Mouse (Mus musculus) intestine, postnatal 0 days (tissue): ENCODE data around the gene Scamp4. TPM values are rescaled to one million over a fixed set of nuclear protein-coding genes. Genes with fewer than 3 reads are reported as not detected.

ENCODE experiments used
- ATAC-seq: fragments of 200-750 bp; cut with Nextera tagmentation; 2 replicates; pipeline ENCODE4 v1.8.0; 2017; ENCODE audit warnings: mild to moderate bottlenecking, moderate TSS enrichment, moderate library complexity
- H3K27ac ChIP-seq: fragments of 300-500 bp; sonication (generic); 2 replicates; pipeline ENCODE4 v1.5.1; 2014; ENCODE audit warnings: mild to moderate bottlenecking, low read depth, low read length, moderate library complexity
- H3K27me3 ChIP-seq: fragments of 300-500 bp; sonication (generic); replicated peaks from 2 replicates; pipeline ENCODE4 v1.6.1; 2014; ENCODE audit warnings: low read length, mixed read lengths; ENCODE audit not compliant: control insufficient read depth, insufficient read depth
- H3K36me3 ChIP-seq: fragments of 300-500 bp; sonication (generic); 2 replicates; pipeline ENCODE4 v1.6.1; 2014; ENCODE audit warnings: mild to moderate bottlenecking, moderate library complexity; ENCODE audit not compliant: control insufficient read depth, insufficient read depth
- H3K4me1 ChIP-seq: fragments of 300-500 bp; sonication (generic); replicated peaks from 2 replicates; pipeline ENCODE4 v1.6.1; 2014; ENCODE audit warnings: antibody characterized with exemption, low read length, mixed read lengths; ENCODE audit not compliant: control insufficient read depth, insufficient read depth
- H3K4me2 ChIP-seq: fragments of 300-500 bp; sonication (generic); replicated peaks from 2 replicates; pipeline ENCODE4 v1.6.1; 2014; ENCODE audit warnings: low read depth, mild to moderate bottlenecking, moderate library complexity
- H3K4me3 ChIP-seq: fragments of 300-500 bp; sonication (generic); 2 replicates; pipeline ENCODE4 v1.5.1; 2014; ENCODE audit warnings: low read depth, low read length
- H3K9ac ChIP-seq: fragments of 300-500 bp; sonication (generic); 2 replicates; pipeline ENCODE4 v1.6.1; 2014; ENCODE audit warnings: mild to moderate bottlenecking, low read depth, low read length
- H3K9me3 ChIP-seq: fragments of 300-500 bp; sonication (generic); 2 replicates; pipeline ENCODE4 v1.6.1; 2016; ENCODE audit warnings: mixed run types; ENCODE audit not compliant: control insufficient read depth
- CTCF ChIP-seq: sonication (generic); IDR thresholded peaks from 2 replicates; pipeline ENCODE4 v1.5.1; 2016; ENCODE audit warnings: low read depth, mild to moderate bottlenecking, control low read depth, antibody characterized with exemption, moderate library complexity
- WGBS: fragments of 180-500 bp; shearing (Covaris S2); extraction: QIAGEN DNeasy Blood & Tissue Kit; methylation state at CpG from one replicate; pipeline ENCODE4 v1.1.7; 2014; 5-methylcytosine and 5-hydroxymethylcytosine counted together
- polyA plus RNA-seq: library from polyadenylated mRNA; unstranded; fragments of >200 nt; fragmentation: Nextera tagmentation; extraction: Ambion mirVana; gene quantifications from 2 replicates; pipeline ENCODE4 v1.2.1, GENCODE M21; 2015

The Scamp4 gene
- polyA plus RNA-seq, 1 experiment from 2014 or later = 88.5 TPM

DNA sequence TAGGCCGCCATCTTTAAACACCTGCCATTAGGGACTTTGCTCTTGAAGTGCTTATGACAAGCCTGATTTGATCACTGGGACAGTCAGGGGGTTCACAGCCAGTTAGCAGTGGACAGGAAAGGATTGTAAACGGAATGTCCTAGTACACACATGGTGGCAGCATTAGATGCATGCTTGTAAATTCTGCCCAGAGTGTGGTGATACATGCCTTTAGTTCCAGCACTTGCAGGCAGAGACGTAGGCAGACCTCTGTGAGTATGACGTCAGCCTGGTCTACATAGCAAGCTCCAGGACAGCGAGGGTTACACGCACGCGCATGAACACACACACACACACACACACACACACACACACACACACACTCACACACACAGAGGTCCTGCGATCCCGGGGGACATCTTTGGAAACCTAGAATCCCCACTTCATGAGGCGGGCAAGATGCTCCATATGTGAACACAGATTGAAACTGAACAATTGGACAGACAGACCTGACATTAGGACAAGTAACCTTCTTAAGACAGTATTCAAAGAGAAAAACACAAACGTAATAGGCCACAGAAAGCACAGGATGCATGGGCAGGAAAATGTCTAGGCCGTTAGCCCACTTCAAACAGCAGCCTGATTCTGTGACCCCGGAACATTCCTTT, 55.6 kb downstream of the Scamp4 start:
- Histone ChIP-seq H3K27ac (no peak overlapping the region; the same call in 1 of the 2 replicates), H3K27me3 (no peaks in the 10 kb centered on the region), H3K36me3 (no peaks in the 10 kb centered on the region), H3K4me1 (peaks cover 13% of the 10 kb centered on the region; the same call in 1 of the 2 replicates), H3K4me2 (no peak overlapping the region), H3K4me3 (no peak overlapping the region), H3K9me3 (no peaks in the 10 kb centered on the region), H3K9ac (no peak overlapping the region)
- 60% methylated on average over 14 of the region's 14 CpGs for WGBS
- no peak for TF ChIP-seq CTCF
- no peak for ATAC-seq

DNA sequence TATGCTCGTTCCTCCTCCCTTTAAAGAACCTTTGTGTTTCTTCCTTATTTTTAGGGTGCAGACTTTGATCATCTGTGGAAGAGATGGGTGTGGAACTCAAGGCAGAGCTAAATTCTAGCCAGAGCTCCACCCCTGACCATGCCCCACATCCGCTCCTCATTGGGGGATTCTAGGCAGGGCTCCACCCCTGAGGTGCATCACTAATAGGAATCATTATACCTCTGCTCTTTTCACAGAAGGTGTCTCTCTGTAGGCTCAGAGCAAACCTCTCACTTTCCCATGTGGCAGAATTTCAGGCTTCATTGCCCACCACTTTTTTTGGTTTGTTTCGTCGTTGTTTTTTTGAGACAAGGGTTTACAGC, 56.1 kb downstream of the Scamp4 start:
- Histone ChIP-seq H3K27ac (peak overlapping the region; percentile 9; the same call in 1 of the 2 replicates), H3K36me3 (no peaks in the 10 kb centered on the region), H3K9me3 (no peaks in the 10 kb centered on the region), H3K27me3 (no peaks in the 10 kb centered on the region), H3K4me3 (no peak overlapping the region), H3K9ac (no peak overlapping the region), H3K4me1 (peaks cover 13% of the 10 kb centered on the region; the same call in 1 of the 2 replicates), H3K4me2 (peak overlapping the region; percentile 52)
- 41% methylated on average over 4 of the region's 4 CpGs for WGBS
- TF ChIP-seq CTCF = no peak
- no peak; the same call in 1 of the 2 replicates for ATAC-seq

DNA sequence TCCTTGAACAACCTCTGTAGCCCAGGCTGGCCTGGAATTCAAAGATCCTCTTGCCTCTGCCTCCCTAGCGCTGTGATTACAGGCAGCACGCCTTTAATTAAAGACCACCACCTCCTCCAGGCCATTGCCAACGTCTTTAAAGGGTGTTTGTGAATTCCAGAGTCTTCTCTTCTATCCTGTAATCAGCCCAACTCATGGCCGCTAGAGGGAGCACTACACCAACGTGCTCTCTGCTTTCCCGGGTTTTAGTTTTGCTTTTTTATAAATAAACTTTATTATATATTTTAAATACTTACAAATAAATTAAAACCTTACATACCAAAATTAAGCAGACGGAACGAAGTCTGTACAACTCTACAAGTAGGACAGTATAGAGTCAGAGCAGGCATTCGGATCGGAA, 56.5 kb downstream of the Scamp4 start:
- H3K4me2 ChIP-seq = peak overlapping the region; percentile 52
- WGBS = 10% methylated on average over 10 of the region's 10 CpGs
- H3K4me3 ChIP-seq = 0 out of 2 replicates have a peak overlapping the region, but pooled peaks have one; percentile 17
- H3K36me3 ChIP-seq = no peaks in the 10 kb centered on the region
- TF ChIP-seq CTCF = peak; percentile 78
- peaks cover 13% of the 10 kb centered on the region; the same call in 1 of the 2 replicates for H3K4me1 ChIP-seq
- H3K27me3 ChIP-seq = no peaks in the 10 kb centered on the region
- H3K9ac ChIP-seq = no peak overlapping the region
- peak overlapping the region; percentile 9; the same call in 1 of the 2 replicates for H3K27ac ChIP-seq
- ATAC-seq = no peak
- H3K9me3 ChIP-seq = no peaks in the 10 kb centered on the region

DNA sequence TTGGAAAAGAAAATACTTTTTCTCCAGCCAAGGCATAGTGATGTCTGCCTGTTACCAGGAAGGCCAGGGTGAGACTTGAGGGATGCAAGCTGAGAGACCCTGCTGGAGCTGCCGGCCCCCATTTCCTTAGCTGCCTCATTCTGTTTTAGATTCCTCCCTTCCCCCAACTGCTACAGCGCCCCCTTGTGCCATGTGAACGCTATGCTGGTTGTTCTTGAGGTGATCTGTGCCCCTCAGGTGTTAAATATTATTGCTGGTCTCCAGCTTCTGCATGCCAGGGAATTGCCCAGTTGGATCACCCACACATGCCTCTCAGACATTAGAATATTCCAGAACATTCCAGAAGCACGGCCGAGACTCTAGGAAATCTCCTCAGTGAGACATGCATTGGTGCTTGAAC, 58.5 kb downstream of the Scamp4 start:
- no peaks in the 10 kb centered on the region for H3K27me3 ChIP-seq
- peak; percentile 80 for TF ChIP-seq CTCF
- WGBS = 39% methylated on average over 5 of the region's 5 CpGs
- peaks cover 7% of the 10 kb centered on the region; the same call in 1 of the 2 replicates for H3K4me1 ChIP-seq
- H3K9me3 ChIP-seq = no peaks in the 10 kb centered on the region
- H3K9ac ChIP-seq = no peak overlapping the region
- H3K4me2 ChIP-seq = no peak overlapping the region
- H3K4me3 ChIP-seq = no peak overlapping the region
- H3K36me3 ChIP-seq = peaks cover 3% of the 10 kb centered on the region; the same call in 1 of the 2 replicates
- no peak overlapping the region for H3K27ac ChIP-seq
- no peak for ATAC-seq

DNA sequence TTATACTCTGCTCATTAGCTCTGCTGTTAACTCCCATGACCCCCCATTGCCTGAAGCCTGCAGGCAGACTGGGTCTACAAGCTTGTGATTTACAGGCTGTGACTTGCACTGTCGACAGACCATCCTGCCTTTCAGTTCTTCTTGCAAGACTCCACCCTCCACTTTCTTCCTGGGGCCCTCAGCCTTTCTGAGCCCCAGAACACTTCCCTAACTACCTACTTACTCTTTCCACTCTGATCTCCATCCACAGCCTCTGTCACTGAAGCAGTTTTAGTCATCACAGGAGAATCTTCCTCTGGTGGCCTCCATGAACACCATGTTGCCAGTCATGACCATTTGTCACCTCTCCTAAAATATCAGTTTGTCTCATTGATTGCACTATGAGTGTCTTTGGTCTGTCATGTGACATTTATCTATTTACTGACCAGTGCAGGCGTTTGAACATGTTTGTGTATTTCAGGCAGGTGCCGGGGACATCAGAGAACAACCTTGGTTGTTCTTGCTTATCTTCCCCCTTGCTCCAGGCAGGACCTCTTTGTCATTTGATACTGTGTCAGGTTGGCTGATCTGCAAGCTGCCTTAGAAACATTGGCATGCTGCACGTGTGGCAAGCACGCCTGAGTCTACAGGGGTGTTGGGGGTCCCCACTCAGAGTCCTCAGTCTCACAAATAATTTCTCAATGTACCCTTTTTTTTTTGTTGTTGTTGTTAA, 61.0 kb downstream of the Scamp4 start:
- Histone ChIP-seq H3K9ac (no peak overlapping the region), H3K4me1 (peaks cover 7% of the 10 kb centered on the region; the same call in 1 of the 2 replicates), H3K9me3 (no peaks in the 10 kb centered on the region), H3K27ac (peak overlapping the region; percentile 70; the same call in 1 of the 2 replicates), H3K4me2 (no peak overlapping the region), H3K27me3 (no peaks in the 10 kb centered on the region), H3K36me3 (peaks cover 28% of the 10 kb centered on the region), H3K4me3 (no peak overlapping the region)
- WGBS = 27% methylated on average over 5 of the region's 5 CpGs
- no peak for ATAC-seq
- no peak for TF ChIP-seq CTCF

DNA sequence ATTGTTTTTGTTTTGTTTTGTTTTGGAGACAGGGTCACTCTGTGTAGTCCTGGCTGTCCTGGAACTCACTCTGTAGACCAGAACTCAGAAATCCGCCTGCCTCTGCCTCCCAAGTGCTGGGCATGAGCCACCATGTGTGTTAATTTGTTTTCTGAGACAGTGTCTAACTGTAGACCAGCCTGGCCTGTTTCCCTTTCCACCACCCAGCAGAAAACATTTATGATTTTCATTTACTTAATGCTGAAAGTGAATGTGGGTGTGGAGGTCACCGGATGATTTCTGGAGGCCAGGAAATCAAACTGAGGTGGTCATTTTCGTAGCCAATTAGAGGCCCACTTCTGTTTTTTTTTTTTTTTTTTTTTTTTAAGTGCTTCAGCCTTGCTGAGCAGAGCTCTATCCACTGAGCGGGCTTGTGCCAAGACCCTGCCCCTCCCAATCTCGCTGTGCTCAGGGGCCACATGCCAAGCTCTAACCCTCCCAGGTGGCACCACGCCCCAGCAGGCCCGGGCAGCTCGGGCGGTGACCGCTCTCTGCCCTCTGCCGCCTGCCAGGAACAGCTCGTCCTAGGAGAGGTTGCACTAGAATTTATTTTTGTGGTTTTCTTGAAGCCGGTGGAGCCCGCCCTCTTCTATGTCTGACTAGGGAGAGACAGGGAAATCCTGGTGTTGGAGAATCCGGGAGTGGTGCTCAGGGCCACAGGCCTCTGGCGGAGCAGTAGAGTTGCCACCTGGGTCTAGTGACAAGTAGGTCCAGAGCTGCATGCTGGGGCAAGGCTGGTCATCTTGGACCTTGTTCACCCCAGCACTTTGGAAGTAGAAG, 61.7 kb downstream of the Scamp4 start:
- 6% methylated on average over 16 of the region's 16 CpGs for WGBS
- Histone ChIP-seq H3K9me3 (no peaks in the 10 kb centered on the region), H3K27ac (peak overlapping the region; percentile 70), H3K4me2 (peak overlapping the region; percentile 55), H3K4me1 (peaks cover 4% of the 10 kb centered on the region; the same call in 1 of the 2 replicates), H3K36me3 (peaks cover 36% of the 10 kb centered on the region), H3K4me3 (peak overlapping the region; percentile 14; the same call in 1 of the 2 replicates), H3K27me3 (no peaks in the 10 kb centered on the region), H3K9ac (no peak overlapping the region)
- 0 out of 2 replicates have a peak, but pooled peaks have one; percentile 6 for TF ChIP-seq CTCF
- peak; percentile 50 for ATAC-seq
